Mouse (Mus musculus) bone marrow, adult 2 months (tissue): ENCODE results near the gene Gm49425.

Experiments
- CTCF ChIP-seq: fragments of 200-500 bp; IDR thresholded peaks from 2 replicates; pipeline ENCODE4 v1.5.1; 2011; ENCODE audit warnings: low read length, control low read depth; ENCODE audit not compliant: control insufficient read depth, insufficient read depth
- POLR2A ChIP-seq: fragments of 200-500 bp; IDR thresholded peaks from 2 replicates; pipeline ENCODE4 v1.6.1; 2011; ENCODE audit warnings: low read depth, mild to moderate bottlenecking, control low read depth, low read length, borderline replicate concordance; ENCODE audit not compliant: control insufficient read depth

DNA sequence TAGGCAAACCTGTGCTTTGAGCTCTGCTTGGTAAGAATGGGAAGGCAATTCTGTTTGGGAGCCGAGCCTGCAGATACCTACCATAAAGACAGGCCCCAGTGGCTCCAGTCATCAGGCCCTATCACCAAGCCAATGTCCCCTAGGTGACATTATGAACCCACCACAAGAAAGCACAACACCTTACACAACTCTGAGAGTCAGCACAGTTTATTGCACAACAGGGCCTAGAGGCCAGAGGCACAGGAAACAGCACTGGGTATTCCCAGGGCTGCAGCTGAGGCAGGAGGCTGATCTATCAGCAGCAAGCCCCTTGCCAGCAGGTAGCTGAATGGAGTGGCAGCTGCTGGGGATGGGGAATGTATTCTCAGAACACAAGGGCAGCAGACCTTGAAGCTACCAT is 32.1 kb downstream of the Gm49425 start:
- TF ChIP-seq POLR2A: no peak
- TF ChIP-seq CTCF: no peak
